Comparison of ENCODE assay signal across 8 mouse cellular contexts in the genomic region with DNA sequence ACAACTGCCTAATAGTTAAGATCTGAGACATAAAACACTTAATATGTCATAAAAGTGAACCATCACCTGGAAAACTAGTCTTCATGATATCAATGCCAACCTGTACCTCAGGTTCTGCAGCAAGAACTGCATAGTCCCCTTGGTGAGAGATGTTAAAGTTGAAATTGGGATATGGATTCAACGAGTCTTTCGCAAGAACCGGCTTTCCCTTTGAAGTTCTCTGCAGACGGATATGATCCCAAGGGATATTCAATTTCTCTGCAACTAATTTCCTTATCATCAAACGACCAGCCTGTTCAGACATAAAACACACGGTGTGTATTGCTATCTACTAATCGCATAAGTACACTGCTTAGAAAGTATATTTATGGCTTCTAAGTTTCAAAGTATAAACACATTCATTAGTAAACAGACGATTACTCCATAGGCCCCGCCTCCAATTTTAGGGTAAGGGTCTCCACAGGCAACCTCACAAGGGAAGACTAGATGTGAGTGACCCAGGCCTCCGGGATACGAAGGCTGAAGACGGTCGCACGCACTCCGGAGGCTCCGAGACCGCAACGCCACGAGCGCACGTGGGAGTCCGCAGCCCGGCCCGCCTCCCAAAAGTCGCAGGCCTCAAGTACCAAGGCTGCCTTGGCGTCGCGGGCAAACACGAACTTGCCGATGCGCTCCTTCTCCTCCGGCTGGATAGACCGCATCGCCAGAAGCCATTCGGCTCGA. TPM values are rescaled to one million over a fixed set of nuclear protein-coding genes. Genes with fewer than 3 reads are reported as not detected.
DNase-seq lines count a peak whose midpoint lies in the region; ATAC-seq and TF ChIP-seq lines count a peak whose summit lies in the region.

No protein-coding gene starts in this region.

- TF ChIP-seq RAD21 in MEL (IDR thresholded peaks at IDR 0.05; ENCODE audit: low read depth, low read length), result no peak

- H3K9ac ChIP-seq in heart, embryonic 11.5 days (ENCODE audit: low read depth, low read length), result peak overlapping the region; percentile 80
- H3K9ac ChIP-seq in MEL (ENCODE audit: control insufficient read depth, low read depth, low read length, poor library complexity, severe bottlenecking), result peak overlapping the region; percentile 79
- H3K9ac ChIP-seq in forebrain, embryonic 16.5 days (replicated peaks; ENCODE audit: low read depth, low read length), result peak overlapping the region; percentile 61
- H3K9ac ChIP-seq in liver, embryonic 16.5 days (ENCODE audit: low read depth, low read length), result peak overlapping the region; percentile 80

- TF ChIP-seq EP300 in MEL (IDR thresholded peaks at IDR 0.05; ENCODE audit: low read depth in 1 of 2, low read length in 2 of 2), result peak in 1 of 2 experiments; percentile 14; a peak in 2 of 4 replicates

- H3K27ac ChIP-seq in heart, embryonic 11.5 days (ENCODE audit: low read depth, low read length), result peak overlapping the region; percentile 95; the same call in 1 of the 2 replicates
- peak overlapping the region; percentile 57 for H3K27ac ChIP-seq in MEL (ENCODE audit: control insufficient read depth, low read depth, low read length)
- peak overlapping the region; percentile 60 for H3K27ac ChIP-seq in forebrain, embryonic 16.5 days (ENCODE audit: low read length)
- peak overlapping the region; percentile 93 for H3K27ac ChIP-seq in liver, embryonic 16.5 days (ENCODE audit: low read length)

- peak; percentile 32 for ATAC-seq in heart, embryonic 11.5 days (replicated peaks; ENCODE audit: insufficient number of reproducible peaks, low FRiP score, low TSS enrichment)
- no peak for ATAC-seq in forebrain, embryonic 16.5 days
- peak; percentile 35 for ATAC-seq in liver, embryonic 16.5 days (ENCODE audit: low read depth)

- DNase-seq in heart, adult 11 months, result no peak
- DNase-seq in MEL (ENCODE audit: low read depth, low spot score), result no peak
- DNase-seq in ovary, adult 18-20 months (ENCODE audit: low spot score), result no peak
- DNase-seq in right cerebral cortex, adult 2 months (ENCODE audit: low spot score in 2 of 2), result no peak
- DNase-seq in natural killer cell, adult 2 months (ENCODE audit: low spot score in 2 of 2), result no peak

- WGBS in heart, embryonic 11.5 days (ENCODE audit: insufficient replicate concordance), result under 1% methylated on average over 36 of the region's 36 CpGs
- under 1% methylated on average over 36 of the region's 36 CpGs for WGBS in forebrain, embryonic 16.5 days
- under 1% methylated on average over 36 of the region's 36 CpGs for WGBS in liver, embryonic 16.5 days (ENCODE audit: insufficient replicate concordance)

- no peak; a peak in 1 of 4 replicates for TF ChIP-seq POLR2A in MEL (IDR thresholded peaks at IDR 0.05; ENCODE audit: control insufficient read depth in 1 of 2, insufficient read depth in 1 of 2, low read depth in 1 of 2, low read length in 2 of 2, poor library complexity in 1 of 2)

- H3K4me3 ChIP-seq in heart, embryonic 11.5 days (ENCODE audit: low read depth, low read length), result peak overlapping the region; percentile 83
- peak overlapping the region; percentile 69 to 83 for H3K4me3 ChIP-seq in MEL (ENCODE audit: control insufficient read depth in 1 of 2, insufficient read depth in 1 of 2, low read depth in 2 of 2, low read length in 2 of 2)
- H3K4me3 ChIP-seq in forebrain, embryonic 16.5 days (replicated peaks; ENCODE audit: low read length), result peak overlapping the region; percentile 67
- H3K4me3 ChIP-seq in liver, embryonic 16.5 days (ENCODE audit: low read depth, low read length), result peak overlapping the region; percentile 88

- H3K9me3 ChIP-seq in heart, embryonic 11.5 days (replicated peaks; ENCODE audit: control insufficient read depth, low read length), result no peaks in the 10 kb centered on the region
- H3K9me3 ChIP-seq in MEL (replicated peaks; ENCODE audit: insufficient read depth, low read length), result no peaks in the 10 kb centered on the region
- H3K9me3 ChIP-seq in forebrain, embryonic 16.5 days (ENCODE audit: control insufficient read depth, low read length), result no peaks in the 10 kb centered on the region
- H3K9me3 ChIP-seq in liver, embryonic 16.5 days (replicated peaks; ENCODE audit: control insufficient read depth, low read length), result no peaks in the 10 kb centered on the region

- peaks cover 31% of the 10 kb centered on the region for H3K79me2 ChIP-seq in MEL (ENCODE audit: control insufficient read depth, insufficient read depth, low read length, poor library complexity)

- no peaks in the 10 kb centered on the region for H3K27me3 ChIP-seq in heart, embryonic 11.5 days (ENCODE audit: control insufficient read depth, insufficient read depth, low read length)
- H3K27me3 ChIP-seq in MEL (ENCODE audit: control insufficient read depth in 1 of 2, insufficient read depth in 2 of 2, low read length in 2 of 2), result no peaks in the 10 kb centered on the region
- no peaks in the 10 kb centered on the region for H3K27me3 ChIP-seq in forebrain, embryonic 16.5 days (replicated peaks; ENCODE audit: control insufficient read depth, insufficient read depth, low read length)
- H3K27me3 ChIP-seq in liver, embryonic 16.5 days (ENCODE audit: control insufficient read depth, insufficient read depth, low read depth, low read length), result no peaks in the 10 kb centered on the region

- H3K4me1 ChIP-seq in heart, embryonic 11.5 days (ENCODE audit: control insufficient read depth, insufficient read depth, low read length), result peaks cover 14% of the 10 kb centered on the region
- H3K4me1 ChIP-seq in MEL (ENCODE audit: control insufficient read depth in 1 of 2, insufficient read depth in 2 of 2, low read length in 2 of 2), result peaks cover 3 to 25% of the 10 kb centered on the region in 2 experiments
- peaks cover 13% of the 10 kb centered on the region for H3K4me1 ChIP-seq in forebrain, embryonic 16.5 days (replicated peaks; ENCODE audit: control insufficient read depth, insufficient read depth, low read length)
- peaks cover 16% of the 10 kb centered on the region for H3K4me1 ChIP-seq in liver, embryonic 16.5 days (ENCODE audit: control insufficient read depth, low read depth, low read length)

- peak overlapping the region; percentile 79 for H3K4me2 ChIP-seq in heart, embryonic 11.5 days
- H3K4me2 ChIP-seq in forebrain, embryonic 16.5 days (ENCODE audit: low read length), result peak overlapping the region; percentile 81
- H3K4me2 ChIP-seq in liver, embryonic 16.5 days (ENCODE audit: low read depth, low read length), result peak overlapping the region; percentile 94

- no peaks in the 10 kb centered on the region for H3K36me3 ChIP-seq in heart, embryonic 11.5 days (ENCODE audit: control insufficient read depth, insufficient read depth, low read length)
- peaks cover 27 to 45% of the 10 kb centered on the region in 2 experiments for H3K36me3 ChIP-seq in MEL (ENCODE audit: control insufficient read depth in 1 of 2, insufficient read depth in 2 of 2, low read length in 2 of 2)
- H3K36me3 ChIP-seq in forebrain, embryonic 16.5 days (ENCODE audit: control insufficient read depth, insufficient read depth), result no peaks in the 10 kb centered on the region
- H3K36me3 ChIP-seq in liver, embryonic 16.5 days (ENCODE audit: control insufficient read depth, insufficient read depth), result no peaks in the 10 kb centered on the region

- TF ChIP-seq CTCF in MEL (IDR thresholded peaks at IDR 0.05 in 2 of 3, conservative IDR thresholded peaks at IDR 0.05 in 1 of 3; ENCODE audit: control insufficient read depth in 1 of 3, insufficient read depth in 1 of 3, low read depth in 2 of 3, low read length in 3 of 3, poor library complexity in 1 of 3, severe bottlenecking in 1 of 3), result no peak

TF ChIP-seq in MEL, 35 proteins besides CTCF, POLR2A, EP300 and RAD21 (continues in another document):
- no peak for TF ChIP-seq E2F4 (IDR thresholded peaks at IDR 0.05; ENCODE audit: borderline replicate concordance, low read depth, low read length)
- no peak for TF ChIP-seq HCFC1 (IDR thresholded peaks at IDR 0.05; ENCODE audit: low read depth, low read length)
- TF ChIP-seq TBP (IDR thresholded peaks at IDR 0.05; ENCODE audit: low read depth, low read length), result no peak
- no peak for TF ChIP-seq MAZ (IDR thresholded peaks at IDR 0.05; ENCODE audit: low read depth, low read length)
- TF ChIP-seq NRF1 (IDR thresholded peaks at IDR 0.05; ENCODE audit: insufficient read depth, low read depth, low read length, poor library complexity, severe bottlenecking), result no peak
- no peak for TF ChIP-seq POLR2AphosphoS2 (IDR thresholded peaks at IDR 0.05; ENCODE audit: low read length)
- no peak for TF ChIP-seq ELF1 (IDR thresholded peaks at IDR 0.05; ENCODE audit: low read depth, low read length)
- TF ChIP-seq MXI1 (IDR thresholded peaks at IDR 0.05; ENCODE audit: low read depth, low read length), result peak; percentile 99
- no peak for TF ChIP-seq MEF2A (IDR thresholded peaks at IDR 0.05; ENCODE audit: extremely low read depth, insufficient replicate concordance, low read depth, low read length, poor library complexity, severe bottlenecking)
- TF ChIP-seq USF1 (IDR thresholded peaks at IDR 0.05; ENCODE audit: low read depth, low read length), result peak; percentile 49; the same call in 1 of the 2 replicates
- no peak for TF ChIP-seq MYB (IDR thresholded peaks at IDR 0.05; ENCODE audit: low read depth, low read length)
- no peak for TF ChIP-seq CHD1 (IDR thresholded peaks at IDR 0.05; ENCODE audit: low read depth, low read length)
- no peak for TF ChIP-seq BHLHE40 (IDR thresholded peaks at IDR 0.05; ENCODE audit: borderline replicate concordance, low read depth, low read length)
- TF ChIP-seq POLR2AphosphoS5 (IDR thresholded peaks at IDR 0.05; ENCODE audit: borderline replicate concordance, low read depth, low read length), result 0 out of 2 replicates have a peak, but pooled peaks have one; percentile 86
- no peak for TF ChIP-seq JUND (IDR thresholded peaks at IDR 0.05; ENCODE audit: low read depth, low read length)

RNA-seq across cellular contexts. Expression of a gene that starts 0.5 kb away (rescaled TPM):
- polyA plus RNA-seq in heart, embryonic 11.5 days (2014; fragmentation: Nextera tagmentation; extraction: Ambion mirVana), result 29.0 and 30.7 TPM in 2 replicates
- total RNA-seq in MEL (2012; rRNA removed), result 58.6 and 73.1 TPM in 2 replicates
- polyA plus RNA-seq in MEL (2012; ENCODE audit: insufficient read depth in 1 of 2, insufficient read length in 2 of 2, low read depth in 1 of 2, low replicate concordance in 2 of 2, missing spikeins in 1 of 2), result 10 to 100 TPM in 1 of 2 experiments, not detected in 1; 39.2 TPM
- 35.7 and 40.8 TPM in 2 replicates for polyA plus RNA-seq in forebrain, embryonic 16.5 days (2015; fragmentation: Nextera tagmentation; extraction: Ambion mirVana)
- polyA plus RNA-seq in liver, embryonic 16.5 days (2015; fragmentation: Nextera tagmentation; extraction: Ambion mirVana), result 12.3 and 14.0 TPM in 2 replicates

RNA-seq across cellular contexts. Expression of a gene that starts 0.8 kb away (rescaled TPM):
- 6.4 and 7.9 TPM in 2 replicates for polyA plus RNA-seq in heart, embryonic 11.5 days (2014; fragmentation: Nextera tagmentation; extraction: Ambion mirVana)
- 1.7 and 2.2 TPM in 2 replicates for total RNA-seq in MEL (2012; rRNA removed)
- 1 to 10 TPM in 1 of 2 experiments, not detected in 1; 1.4 TPM for polyA plus RNA-seq in MEL (2012; ENCODE audit: insufficient read depth in 1 of 2, insufficient read length in 2 of 2, low read depth in 1 of 2, low replicate concordance in 2 of 2, missing spikeins in 1 of 2)
- polyA plus RNA-seq in forebrain, embryonic 16.5 days (2015; fragmentation: Nextera tagmentation; extraction: Ambion mirVana), result 9.5 and 9.9 TPM in 2 replicates
- polyA plus RNA-seq in liver, embryonic 16.5 days (2015; fragmentation: Nextera tagmentation; extraction: Ambion mirVana), result 1.9 and 2.3 TPM in 2 replicates
